Mouse (Mus musculus) E14TG2a.4 (cell line): Measurements from ENCODE around the gene Mrpl37.
A peak's percentile ranks its signal among the peaks of the same experiment; 100 is the strongest.

ENCODE experiments used
- CTCF ChIP-seq: conservative IDR thresholded peaks from 2 replicates; pipeline ENCODE4 v1.5.1; 2014; ENCODE audit warnings: low read length
- NANOG ChIP-seq: IDR thresholded peaks from 2 replicates; pipeline ENCODE4 v1.6.1; 2014; ENCODE audit warnings: borderline replicate concordance, low read length, mixed read lengths
- POU5F1 ChIP-seq: IDR thresholded peaks from 2 replicates; pipeline ENCODE4 v1.6.1; 2014; ENCODE audit warnings: low read length, borderline replicate concordance

GRCm38 (mm10) chr4:107067151-107067840, 628 bp upstream of the Mrpl37 start:
- TF ChIP-seq CTCF: no peak
- no peak for TF ChIP-seq POU5F1
- TF ChIP-seq NANOG: peak; percentile 36; the same call in 1 of the 2 replicates
